Mouse (Mus musculus) lung, adult 2 months (tissue): ENCODE data around the gene Cygb. TPM values are rescaled to one million over a fixed set of nuclear protein-coding genes. Genes with fewer than 3 reads are reported as not detected.
A peak's percentile ranks its signal among the peaks of the same experiment; 100 is the strongest.

Experiments used
- DNase-seq: peaks from one replicate; pipeline ENCODE4 v3.0.0; 2022
- H3K4me1 ChIP-seq: fragments of 200-500 bp; 2 replicates; pipeline ENCODE4 v1.6.1; 2011; ENCODE audit warnings: low read length; ENCODE audit not compliant: control insufficient read depth, insufficient read depth
- H3K4me3 ChIP-seq: fragments of 200-500 bp; replicated peaks from 2 replicates; pipeline ENCODE3; 2011; ENCODE audit warnings: low read depth, mild to moderate bottlenecking, control low read depth, low read length; ENCODE audit errors: extremely low read depth
- CTCF ChIP-seq: fragments of 200-500 bp; IDR thresholded peaks from 2 replicates; pipeline ENCODE4 v1.5.1; 2011; ENCODE audit warnings: mild to moderate bottlenecking, low read length, control low read depth; ENCODE audit not compliant: insufficient read depth
- POLR2A ChIP-seq: fragments of 200-500 bp; IDR thresholded peaks from 2 replicates; pipeline ENCODE4 v1.6.1; 2011; ENCODE audit warnings: low read depth, mild to moderate bottlenecking, control low read depth, low read length, borderline replicate concordance; ENCODE audit errors: extremely low read depth
- WGBS: fragments of 180-500 bp; shearing (Covaris S2); methylation state at CpG from one replicate; pipeline ENCODE4 v1.1.7; 2018; 5-methylcytosine and 5-hydroxymethylcytosine counted together
- polyA plus RNA-seq: library from polyadenylated mRNA; depleted of rRNA; stranded (reverse); fragments of >200 nt; gene quantifications from 2 replicates; pipeline ENCODE4 v1.2.3, GENCODE M21; 2012

Cygb gene
- polyA plus RNA-seq, 1 experiment = 33.6 TPM

DNA sequence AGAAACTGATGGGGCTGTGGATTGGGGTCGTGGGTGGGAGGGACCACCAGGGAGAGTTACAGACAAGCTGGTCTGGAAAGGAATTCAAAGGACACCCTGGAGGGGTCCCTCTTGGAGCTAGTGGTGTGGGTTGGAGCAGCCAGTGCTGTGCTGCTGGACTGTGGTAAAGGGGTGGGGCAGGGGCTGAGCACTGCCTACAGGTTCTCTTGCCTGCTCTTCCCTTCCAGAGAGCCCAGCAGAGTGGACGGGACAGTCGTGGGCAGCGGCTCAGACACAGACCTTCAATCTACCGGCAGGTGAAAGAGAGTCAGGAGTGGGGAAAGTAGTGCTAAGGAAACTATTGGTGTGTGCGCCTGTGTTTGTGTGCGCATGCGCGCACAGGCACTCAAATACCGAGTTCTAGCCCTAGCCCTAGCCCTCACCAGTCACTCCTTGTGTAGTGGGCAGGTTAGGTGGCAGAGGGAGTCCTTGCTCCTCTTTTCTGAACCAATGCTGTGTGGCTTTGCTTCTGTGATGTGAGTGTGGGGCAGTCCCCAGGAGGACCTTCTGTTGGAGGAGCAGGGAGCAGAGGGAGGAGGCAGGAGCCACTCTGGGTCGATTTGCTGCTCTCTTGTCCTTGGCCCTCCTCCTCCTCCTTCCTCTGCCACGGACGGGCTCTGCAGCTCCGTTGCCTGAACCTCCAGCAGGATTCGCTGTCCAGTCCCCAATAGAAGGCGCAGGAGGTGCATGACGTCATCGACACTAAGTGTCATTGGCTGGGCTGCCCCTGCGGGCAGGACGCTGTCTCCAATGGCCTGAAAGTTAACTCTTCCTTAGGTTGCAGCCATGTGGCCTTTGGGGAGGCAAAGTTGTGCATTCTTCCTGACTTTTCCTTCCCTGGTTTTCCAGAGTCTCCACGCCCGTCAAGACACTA is 3.5 kb upstream of the Cygb start:
- Histone ChIP-seq H3K4me3 (peak overlapping the region; percentile 38), H3K4me1 (peaks cover 21% of the 10 kb centered on the region; the same call in 1 of the 2 replicates)
- WGBS = 17% methylated on average over 22 of the region's 22 CpGs
- DNase-seq = peak; percentile 83
- TF ChIP-seq POLR2A (peak; percentile 95; the same call in 1 of the 2 replicates), CTCF (no peak)

DNA sequence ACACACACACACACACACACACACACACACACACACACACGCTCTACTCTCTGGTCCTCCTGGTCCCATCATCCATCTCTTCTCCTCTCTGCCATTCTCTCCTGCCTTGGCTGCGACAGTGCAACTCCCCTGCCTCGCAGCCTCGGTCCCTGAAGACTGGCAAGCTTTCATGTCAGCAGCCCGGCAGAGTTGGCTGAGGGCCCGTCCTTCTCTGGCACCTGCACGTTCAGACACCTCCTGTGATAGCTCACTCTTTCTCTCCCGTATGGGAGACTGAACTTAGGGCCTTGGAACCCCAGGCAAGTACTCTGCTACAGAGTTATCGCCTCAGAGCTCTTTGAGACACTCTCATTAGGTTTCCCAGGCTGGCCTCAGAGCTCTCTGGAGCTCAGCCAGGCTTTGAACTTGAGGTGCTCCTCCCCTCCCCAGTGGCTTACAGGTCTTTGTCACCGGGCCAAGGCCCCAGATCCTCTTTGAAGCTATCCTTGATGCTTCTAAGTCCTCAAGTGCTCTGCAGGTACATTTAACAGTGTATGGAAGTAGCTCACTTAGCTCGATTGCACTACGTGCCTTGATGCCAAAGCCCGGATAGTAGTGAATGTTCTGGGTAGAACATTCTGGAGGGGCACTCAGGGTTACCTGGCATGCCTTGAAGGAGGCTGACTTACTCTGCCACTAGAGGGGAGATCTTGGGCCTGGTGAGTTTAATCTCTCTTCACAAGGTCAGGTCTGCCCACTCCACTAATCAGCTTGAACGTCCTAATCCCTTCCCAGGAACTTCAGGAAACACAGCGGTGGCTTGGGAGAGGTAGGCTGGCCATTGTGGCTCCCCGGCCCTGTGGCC is 2.5 kb upstream of the Cygb start:
- DNase-seq = peak; percentile 46
- TF ChIP-seq POLR2A (no peak), CTCF (no peak)
- WGBS = 62% methylated on average over 16 of the region's 16 CpGs
- H3K4me3 ChIP-seq = no peak overlapping the region
- H3K4me1 ChIP-seq = peaks cover 19% of the 10 kb centered on the region; the same call in 1 of the 2 replicates

- TF ChIP-seq CTCF (no peak), POLR2A (no peak)
- peak overlapping the region; percentile 58 for H3K4me3 ChIP-seq
- H3K4me1 ChIP-seq = peaks cover 18% of the 10 kb centered on the region; the same call in 1 of the 2 replicates
- 1% methylated on average over 47 of the region's 47 CpGs for WGBS
- peak; percentile 54 for DNase-seq
Observed at GRCm38 (mm10) chr11:116653709-116654221, 348 bp downstream of the Cygb start.

DNA sequence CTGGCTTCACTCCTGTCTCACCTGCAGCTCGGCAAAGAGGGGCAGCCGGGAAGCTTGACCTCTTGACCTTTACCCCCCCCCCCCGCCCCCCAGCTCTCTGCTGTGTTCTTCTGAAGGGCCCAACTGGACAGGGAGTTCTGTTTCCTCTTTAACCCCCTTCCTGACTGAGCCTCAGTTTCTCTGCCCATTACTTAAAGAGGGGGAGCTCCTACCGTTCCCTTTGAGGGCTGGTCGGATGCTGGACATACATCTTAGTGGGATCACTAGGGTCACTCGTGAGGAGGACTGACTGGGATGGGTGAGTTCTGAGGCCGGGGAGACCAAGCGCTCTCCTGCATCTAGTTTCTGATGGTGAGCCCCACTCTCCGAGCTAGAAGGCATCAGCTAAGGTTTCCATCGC is 879 bp downstream of the Cygb start, which contains the start of gene Prcd:
Gene Prcd (plus strand): TSS at position 301 of the 400 bp plus-strand sequence.
- WGBS = 20% methylated on average over 10 of the region's 10 CpGs
- peaks cover 19% of the 10 kb centered on the region for H3K4me1 ChIP-seq
- no peak for TF ChIP-seq CTCF
- no peak for TF ChIP-seq POLR2A
- peak within 1 kb of the TSS; percentile 58 for H3K4me3 ChIP-seq
- no peak for DNase-seq

GRCm38 (mm10) chr11:116652330-116653098 is 1.6 kb downstream of the Cygb start:
- WGBS = 81% methylated on average over 25 of the region's 25 CpGs
- no peak overlapping the region for H3K4me3 ChIP-seq
- DNase-seq = no peak

GRCm38 (mm10) chr11:116651339-116651738 is 2.8 kb downstream of the Cygb start:
- WGBS = 84% methylated on average over 8 of the region's 8 CpGs
- Histone ChIP-seq H3K4me1 (peaks cover 22% of the 10 kb centered on the region), H3K4me3 (no peak overlapping the region)
- DNase-seq = no peak
- TF ChIP-seq POLR2A = no peak
- TF ChIP-seq CTCF = no peak

More at GRCm38 (mm10) chr11:116652330-116653098, 1.6 kb downstream of the Cygb start:
- TF ChIP-seq CTCF = no peak
- TF ChIP-seq POLR2A = no peak
- H3K4me1 ChIP-seq = peaks cover 23% of the 10 kb centered on the region

GRCm38 (mm10) chr11:116650811-116651210 is 3.3 kb downstream of the Cygb start:
- TF ChIP-seq CTCF = no peak
- no peak for TF ChIP-seq POLR2A
- DNase-seq = no peak
- Histone ChIP-seq H3K4me1 (peaks cover 20% of the 10 kb centered on the region), H3K4me3 (no peak overlapping the region)
- 89% methylated on average over 8 of the region's 8 CpGs for WGBS

GRCm38 (mm10) chr11:116649711-116650337 is 4.3 kb downstream of the Cygb start:
- TF ChIP-seq POLR2A (no peak), CTCF (no peak)
- Histone ChIP-seq H3K4me1 (peaks cover 20% of the 10 kb centered on the region), H3K4me3 (no peak overlapping the region)
- 94% methylated on average over 13 of the region's 13 CpGs for WGBS
- DNase-seq = no peak

GRCm38 (mm10) chr11:116648976-116649375 is 5.1 kb downstream of the Cygb start:
- peaks cover 17% of the 10 kb centered on the region for H3K4me1 ChIP-seq
- TF ChIP-seq CTCF = no peak
- no peak for TF ChIP-seq POLR2A
- WGBS = 67% methylated on average over 10 of the region's 10 CpGs
- no peak for DNase-seq
- H3K4me3 ChIP-seq = no peak overlapping the region
